Mouse (Mus musculus) embryonic facial prominence, embryonic 15.5 days (tissue): Measurements from ENCODE around the gene Mrpl23. TPM values are rescaled to one million over a fixed set of nuclear protein-coding genes. Genes with fewer than 3 reads are reported as not detected.

Source experiments
- ATAC-seq: fragments of 200-750 bp; cut with Nextera tagmentation; 2 replicates; pipeline ENCODE4 v1.8.0; 2017; ENCODE audit warnings: low read depth, moderate TSS enrichment; ENCODE audit not compliant: insufficient number of reproducible peaks, low FRiP score, low TSS enrichment
- H3K27ac ChIP-seq: fragments of 300-500 bp; sonication (generic); replicated peaks from 2 replicates; pipeline ENCODE4 v1.5.1; 2015; ENCODE audit warnings: mild to moderate bottlenecking, inconsistent platforms
- H3K27me3 ChIP-seq: fragments of 300-500 bp; sonication (generic); 2 replicates; pipeline ENCODE4 v1.6.1; 2015; ENCODE audit warnings: inconsistent platforms
- H3K36me3 ChIP-seq: fragments of 300-500 bp; sonication (generic); 2 replicates; pipeline ENCODE4 v1.6.1; 2015; ENCODE audit warnings: mild to moderate bottlenecking, inconsistent platforms
- H3K4me1 ChIP-seq: fragments of 300-500 bp; sonication (generic); 2 replicates; pipeline ENCODE4 v1.6.1; 2015; ENCODE audit warnings: inconsistent platforms
- H3K4me2 ChIP-seq: fragments of 300-500 bp; sonication (generic); replicated peaks from 2 replicates; pipeline ENCODE4 v1.6.1; 2015; ENCODE audit warnings: mild to moderate bottlenecking, inconsistent platforms
- H3K4me3 ChIP-seq: fragments of 300-500 bp; sonication (generic); replicated peaks from 2 replicates; pipeline ENCODE4 v1.5.1; 2015; ENCODE audit warnings: mild to moderate bottlenecking, inconsistent platforms
- H3K9ac ChIP-seq: fragments of 300-500 bp; sonication (generic); 2 replicates; pipeline ENCODE4 v1.6.1; 2015; ENCODE audit warnings: inconsistent platforms
- H3K9me3 ChIP-seq: fragments of 300-500 bp; sonication (generic); replicated peaks from 2 replicates; pipeline ENCODE4 v1.6.1; 2016; ENCODE audit warnings: inconsistent platforms
- WGBS: fragments of 180-500 bp; shearing (Covaris S2); methylation state at CpG from one replicate; pipeline ENCODE4 v1.1.7; 2015; 5-methylcytosine and 5-hydroxymethylcytosine counted together
- polyA plus RNA-seq: library from polyadenylated mRNA; unstranded; fragments of >200 nt; fragmentation: Nextera tagmentation; extraction: Ambion mirVana; gene quantifications from 2 replicates; pipeline ENCODE4 v1.2.1, GENCODE M21; 2015

The Mrpl23 gene
- polyA plus RNA-seq, 1 experiment from 2014 or later = 32.7 TPM

DNA sequence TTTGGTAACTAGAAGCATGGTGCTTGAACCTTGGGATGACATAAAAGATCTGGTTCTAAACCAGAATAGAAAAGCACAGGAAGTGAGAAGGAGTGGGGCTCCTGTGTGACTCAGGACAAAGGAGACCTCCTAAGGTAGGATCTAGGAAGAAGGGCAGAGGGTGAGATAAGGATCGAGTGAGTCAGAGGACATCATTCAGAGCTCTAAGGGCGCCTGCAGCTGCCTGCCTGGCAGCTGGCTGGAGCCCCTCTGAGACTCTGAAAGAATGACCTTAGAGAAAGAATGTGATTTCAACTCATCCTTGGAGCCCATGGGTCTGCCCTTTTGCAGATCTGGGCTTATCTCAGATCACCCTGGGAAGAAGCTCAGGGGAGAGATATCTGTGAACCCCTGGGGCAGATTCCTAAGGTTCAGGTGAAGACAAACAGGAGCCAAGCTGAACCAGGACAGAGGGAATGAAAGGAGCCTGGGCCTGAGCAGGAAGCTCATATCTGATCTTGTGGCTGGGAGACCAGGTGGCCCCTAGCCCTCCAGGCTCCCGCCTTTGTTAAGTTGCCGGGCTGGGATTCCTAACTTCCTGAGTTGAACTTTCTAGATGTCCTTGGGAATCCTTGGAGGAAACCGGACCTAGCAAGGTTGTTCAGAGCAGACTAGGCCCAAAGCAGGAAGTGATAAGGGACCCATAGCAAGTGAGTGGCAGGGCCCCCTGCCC lies 33.3 kb upstream of the Mrpl23 start:
- H3K36me3 ChIP-seq = no peaks in the 10 kb centered on the region
- 68% methylated on average over 5 of the region's 5 CpGs for WGBS
- no peak for ATAC-seq
- H3K4me2 ChIP-seq = no peak overlapping the region
- H3K9me3 ChIP-seq = no peaks in the 10 kb centered on the region
- no peaks in the 10 kb centered on the region for H3K27me3 ChIP-seq
- H3K4me3 ChIP-seq = no peak overlapping the region
- no peak overlapping the region for H3K9ac ChIP-seq
- H3K27ac ChIP-seq = peak overlapping the region; percentile 65; the same call in 1 of the 2 replicates
- H3K4me1 ChIP-seq = no peaks in the 10 kb centered on the region

DNA sequence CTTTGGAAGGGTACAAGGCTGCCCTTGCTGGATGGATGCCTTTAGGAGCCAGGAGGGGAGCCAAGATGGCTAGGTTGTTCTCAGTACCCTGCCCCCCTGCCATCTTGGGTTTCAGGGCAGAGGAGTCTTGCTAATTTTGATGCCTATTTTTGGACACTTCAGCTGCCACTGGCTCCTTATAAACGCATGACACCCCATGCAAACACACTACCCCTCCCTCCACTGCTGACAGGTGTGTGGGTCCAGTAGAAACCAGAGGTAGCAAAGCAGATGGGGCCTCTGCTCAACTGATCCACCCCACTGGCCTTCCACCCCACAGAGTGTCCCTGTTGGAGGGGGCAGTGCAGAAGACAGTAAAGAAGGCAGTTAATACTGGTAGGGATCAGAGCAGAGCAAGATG lies 32.5 kb upstream of the Mrpl23 start:
- Histone ChIP-seq H3K36me3 (no peaks in the 10 kb centered on the region), H3K9me3 (no peaks in the 10 kb centered on the region), H3K9ac (no peak overlapping the region), H3K4me1 (no peaks in the 10 kb centered on the region), H3K27me3 (no peaks in the 10 kb centered on the region), H3K27ac (peak overlapping the region; percentile 65; the same call in 1 of the 2 replicates), H3K4me2 (no peak overlapping the region), H3K4me3 (no peak overlapping the region)
- 74% methylated on average over 1 of the region's 1 CpGs for WGBS
- ATAC-seq = no peak

DNA sequence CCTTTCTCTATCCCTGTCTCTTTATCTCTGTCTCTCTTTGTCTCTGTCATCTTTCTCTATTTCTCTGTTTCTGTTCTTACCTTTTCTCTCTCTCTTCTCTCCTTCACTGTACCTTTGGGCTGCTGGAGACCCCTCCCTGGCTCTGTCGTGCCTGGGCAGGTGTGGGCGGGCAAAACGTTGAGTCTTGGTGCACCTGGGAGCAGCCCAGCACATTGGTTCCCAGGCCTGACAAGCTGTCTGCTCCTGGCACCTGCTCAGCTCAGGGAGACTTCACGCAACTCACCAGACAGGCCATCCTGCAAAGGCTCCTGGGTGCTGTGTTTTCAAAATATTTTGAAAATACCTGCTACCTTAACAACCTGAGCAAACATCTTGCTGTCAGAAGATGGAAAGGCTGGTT lies 29.3 kb upstream of the Mrpl23 start:
- 50% methylated on average over 4 of the region's 4 CpGs for WGBS
- H3K4me3 ChIP-seq = no peak overlapping the region
- H3K9me3 ChIP-seq = no peaks in the 10 kb centered on the region
- H3K9ac ChIP-seq = no peak overlapping the region
- no peak overlapping the region for H3K4me2 ChIP-seq
- no peak overlapping the region for H3K27ac ChIP-seq
- H3K27me3 ChIP-seq = no peaks in the 10 kb centered on the region
- H3K36me3 ChIP-seq = no peaks in the 10 kb centered on the region
- ATAC-seq = no peak
- peaks cover 27% of the 10 kb centered on the region for H3K4me1 ChIP-seq

DNA sequence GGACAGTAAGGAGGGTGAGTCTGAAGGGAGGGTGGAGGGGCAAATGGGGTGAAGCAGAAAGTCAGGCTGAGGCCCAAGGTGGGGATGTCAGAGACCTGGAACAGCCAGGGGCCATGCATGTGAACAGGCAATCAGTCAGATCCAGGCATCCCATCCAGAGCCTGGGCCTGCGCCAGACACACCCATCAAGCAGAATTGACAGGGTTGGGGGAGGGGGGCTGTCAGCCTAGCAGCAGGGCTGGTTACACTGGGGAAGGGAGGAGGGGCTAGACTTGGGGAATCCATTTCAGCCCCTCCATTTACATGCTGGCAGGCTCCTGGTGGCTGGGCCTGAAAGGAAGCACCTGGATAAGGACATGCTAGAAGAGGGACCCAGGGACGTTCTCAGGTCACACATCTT lies 26.5 kb upstream of the Mrpl23 start:
- Histone ChIP-seq H3K4me1 (peaks cover 46% of the 10 kb centered on the region), H3K9me3 (no peaks in the 10 kb centered on the region), H3K36me3 (no peaks in the 10 kb centered on the region), H3K4me2 (no peak overlapping the region), H3K4me3 (no peak overlapping the region), H3K27ac (peak overlapping the region; percentile 31; the same call in 1 of the 2 replicates), H3K27me3 (no peaks in the 10 kb centered on the region), H3K9ac (no peak overlapping the region)
- WGBS = 11% methylated on average over 2 of the region's 2 CpGs
- ATAC-seq = no peak

DNA sequence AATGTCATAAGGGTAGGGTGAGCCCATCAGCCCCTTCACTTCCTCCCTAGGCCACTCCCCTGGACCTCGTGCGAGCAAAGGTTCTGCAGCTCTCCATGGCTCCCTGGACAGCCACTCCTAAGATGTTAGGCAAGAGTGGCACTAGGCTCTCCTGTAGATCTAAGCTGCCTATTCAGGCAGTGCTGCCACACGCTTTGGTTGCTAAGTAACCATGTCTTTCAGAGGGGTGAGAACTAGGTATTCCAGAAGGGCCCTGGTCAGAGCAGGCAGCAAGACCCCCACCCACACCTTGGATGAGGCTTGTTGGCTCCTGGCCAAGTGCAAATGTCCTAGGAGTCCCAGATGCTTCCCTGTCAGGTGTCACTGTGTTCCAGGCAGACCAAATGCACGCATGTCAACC lies 26.0 kb upstream of the Mrpl23 start:
- Histone ChIP-seq H3K36me3 (no peaks in the 10 kb centered on the region), H3K9me3 (no peaks in the 10 kb centered on the region), H3K27me3 (no peaks in the 10 kb centered on the region), H3K27ac (peak overlapping the region; percentile 31; the same call in 1 of the 2 replicates), H3K9ac (no peak overlapping the region), H3K4me3 (no peak overlapping the region), H3K4me1 (peaks cover 50% of the 10 kb centered on the region), H3K4me2 (no peak overlapping the region)
- ATAC-seq = no peak
- 46% methylated on average over 4 of the region's 4 CpGs for WGBS

DNA sequence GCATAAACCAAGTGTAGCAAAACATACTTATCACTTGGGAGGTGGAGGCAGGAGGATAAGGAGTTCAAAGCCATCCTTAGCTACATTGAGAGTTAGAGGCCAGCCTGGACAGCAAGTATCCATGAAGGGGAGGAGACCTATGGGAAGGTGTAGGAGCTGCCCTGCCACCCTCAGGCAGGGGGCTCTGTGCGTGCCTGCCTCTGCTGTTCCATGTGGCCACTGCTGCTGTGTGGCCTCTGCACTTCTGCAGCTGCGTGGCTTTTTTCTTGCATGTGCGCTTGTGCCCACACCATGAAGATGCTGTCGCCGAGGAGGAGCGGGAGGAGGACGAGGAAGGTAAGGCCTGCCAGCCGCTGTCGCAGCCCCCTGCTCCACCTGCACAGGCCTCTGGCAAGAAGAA lies 25.0 kb upstream of the Mrpl23 start:
- no peak for ATAC-seq
- peaks cover 50% of the 10 kb centered on the region for H3K4me1 ChIP-seq
- no peak overlapping the region for H3K4me2 ChIP-seq
- H3K27me3 ChIP-seq = no peaks in the 10 kb centered on the region
- WGBS = 92% methylated on average over 9 of the region's 9 CpGs
- no peak overlapping the region for H3K9ac ChIP-seq
- H3K4me3 ChIP-seq = no peak overlapping the region
- H3K9me3 ChIP-seq = no peaks in the 10 kb centered on the region
- H3K27ac ChIP-seq = peak overlapping the region; percentile 98; the same call in 1 of the 2 replicates
- H3K36me3 ChIP-seq = no peaks in the 10 kb centered on the region

DNA sequence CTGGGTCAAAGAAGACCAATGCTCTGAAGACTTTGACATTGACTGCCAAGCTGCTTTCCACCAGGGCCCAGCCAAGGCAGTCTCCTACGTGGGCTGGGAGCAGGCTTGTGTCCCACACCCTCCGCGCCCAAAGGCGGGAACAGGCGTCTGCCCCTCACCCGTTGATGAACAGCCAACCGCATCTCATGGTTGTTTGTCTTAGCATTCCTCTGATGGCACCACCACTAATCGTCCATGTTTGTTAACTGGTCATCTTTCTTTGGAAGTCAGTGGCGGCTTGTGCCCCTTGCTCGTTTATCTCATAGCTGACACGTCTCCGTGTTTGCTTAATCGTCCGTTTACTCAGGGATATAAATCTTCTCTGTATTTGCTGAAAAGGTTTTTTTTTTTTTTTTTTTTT lies 23.0 kb upstream of the Mrpl23 start:
- Histone ChIP-seq H3K4me3 (no peak overlapping the region), H3K36me3 (no peaks in the 10 kb centered on the region), H3K9me3 (no peaks in the 10 kb centered on the region), H3K4me1 (peaks cover 52% of the 10 kb centered on the region), H3K9ac (no peak overlapping the region), H3K27ac (peak overlapping the region; percentile 98), H3K27me3 (no peaks in the 10 kb centered on the region), H3K4me2 (no peak overlapping the region)
- ATAC-seq = peak; percentile 17; the same call in 1 of the 2 replicates
- 20% methylated on average over 14 of the region's 14 CpGs for WGBS

DNA sequence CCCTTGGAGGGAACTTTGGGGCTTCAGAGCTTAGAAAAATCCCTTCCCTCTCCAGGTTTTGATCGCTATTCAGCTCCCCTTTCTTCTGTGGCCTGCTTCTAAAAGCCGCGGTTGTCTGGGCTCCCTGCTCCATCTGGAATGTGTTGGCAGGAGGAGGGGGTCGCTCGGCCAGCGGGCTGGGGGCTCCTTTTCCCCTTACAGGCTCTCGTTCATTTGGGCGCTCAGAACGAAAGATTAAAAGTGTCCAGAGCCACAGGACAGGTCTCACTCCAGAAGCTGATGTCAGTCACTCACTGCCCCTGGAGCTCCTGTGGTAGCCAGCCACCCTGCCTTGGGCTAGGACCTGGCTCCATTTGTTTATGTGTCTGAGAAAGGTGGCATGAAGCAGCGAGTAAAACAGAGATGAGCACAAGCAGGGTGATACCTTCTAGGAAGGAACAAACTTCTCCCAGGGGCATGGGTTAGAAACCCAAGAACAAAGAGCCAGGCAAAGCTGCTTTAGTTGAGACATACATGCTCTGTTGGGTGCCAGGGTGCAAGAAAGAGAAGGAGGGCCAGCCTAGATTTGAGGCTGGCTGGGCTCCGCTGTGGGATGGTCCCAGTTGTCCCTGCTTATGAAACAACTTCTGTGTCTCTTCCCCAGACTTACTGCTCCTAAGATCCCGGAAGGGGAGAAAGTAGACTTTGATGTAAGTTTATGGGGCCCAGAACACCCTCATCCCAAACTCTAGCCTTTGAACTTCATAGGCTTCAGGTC lies 22.3 kb upstream of the Mrpl23 start:
- Histone ChIP-seq H3K4me2 (no peak overlapping the region), H3K4me3 (no peak overlapping the region), H3K9me3 (no peaks in the 10 kb centered on the region), H3K9ac (no peak overlapping the region), H3K27me3 (no peaks in the 10 kb centered on the region), H3K4me1 (peaks cover 57% of the 10 kb centered on the region), H3K36me3 (no peaks in the 10 kb centered on the region), H3K27ac (peak overlapping the region; percentile 98)
- ATAC-seq = peak; percentile 67
- WGBS = 10% methylated on average over 12 of the region's 12 CpGs

DNA sequence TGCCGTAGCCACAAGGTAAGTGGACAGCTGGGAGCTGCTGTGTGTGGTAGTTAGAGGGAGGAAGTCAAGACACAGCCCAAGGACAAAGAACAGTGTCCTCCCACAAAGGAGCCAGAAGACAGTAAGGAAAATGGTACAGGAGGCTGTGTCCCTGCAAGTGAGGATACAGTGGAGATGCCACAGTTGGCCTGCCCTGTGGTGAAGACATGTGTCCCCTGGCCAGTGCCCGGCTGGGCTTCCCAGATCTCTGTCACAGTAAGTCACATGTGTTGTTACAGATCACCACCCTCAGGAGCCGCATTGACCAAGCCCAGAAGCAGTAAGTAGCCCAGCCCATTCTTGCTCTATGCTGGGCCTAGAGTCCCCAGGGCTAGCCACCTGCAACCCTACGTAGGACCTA lies 18.4 kb upstream of the Mrpl23 start:
- no peak overlapping the region for H3K9ac ChIP-seq
- 82% methylated on average over 4 of the region's 4 CpGs for WGBS
- H3K4me3 ChIP-seq = no peak overlapping the region
- no peak overlapping the region for H3K4me2 ChIP-seq
- H3K36me3 ChIP-seq = no peaks in the 10 kb centered on the region
- no peak for ATAC-seq
- peaks cover 45% of the 10 kb centered on the region for H3K4me1 ChIP-seq
- H3K27me3 ChIP-seq = no peaks in the 10 kb centered on the region
- H3K27ac ChIP-seq = peak overlapping the region; percentile 94; the same call in 1 of the 2 replicates
- H3K9me3 ChIP-seq = no peaks in the 10 kb centered on the region

DNA sequence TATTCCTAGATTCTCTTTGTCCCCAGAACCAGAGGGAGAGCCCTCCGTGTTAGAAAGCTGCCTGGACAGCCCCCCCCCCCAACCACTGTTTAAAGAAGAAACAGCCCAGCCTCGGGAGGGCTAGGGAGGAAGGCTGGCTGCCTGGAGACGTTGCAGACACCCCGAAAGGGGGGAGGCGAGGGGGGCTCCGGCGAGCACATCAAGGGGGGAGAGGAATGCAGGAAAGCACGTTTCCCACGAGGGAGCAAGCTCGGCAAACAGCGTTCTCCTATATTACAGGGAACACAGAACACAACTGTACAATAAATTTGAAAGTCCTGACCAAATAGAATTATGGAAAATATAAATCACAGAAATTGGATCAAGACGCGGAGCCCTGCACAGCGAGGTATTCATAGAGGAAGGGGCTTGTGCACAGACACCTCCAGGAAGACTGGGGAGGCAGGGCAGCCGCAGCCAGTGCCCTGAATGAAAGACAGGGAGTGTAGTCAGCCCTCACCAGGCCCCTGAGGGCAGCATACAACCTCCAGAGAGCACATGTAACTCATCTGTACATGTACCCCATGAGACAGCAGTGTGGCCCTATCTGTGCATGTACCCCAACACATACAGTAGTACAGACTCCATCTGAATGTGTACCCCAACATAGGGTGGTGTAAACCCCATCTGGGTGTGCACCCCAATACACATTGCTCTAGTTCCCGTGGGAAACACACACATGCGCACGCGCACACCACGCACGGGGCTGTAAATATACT lies 16.1 kb upstream of the Mrpl23 start:
- 25% methylated on average over 21 of the region's 21 CpGs for WGBS
- no peaks in the 10 kb centered on the region for H3K36me3 ChIP-seq
- H3K4me3 ChIP-seq = no peak overlapping the region
- peaks cover 27% of the 10 kb centered on the region for H3K4me1 ChIP-seq
- H3K9ac ChIP-seq = no peak overlapping the region
- peak overlapping the region; percentile 28; the same call in 1 of the 2 replicates for H3K4me2 ChIP-seq
- H3K9me3 ChIP-seq = no peaks in the 10 kb centered on the region
- peak; percentile 89 for ATAC-seq
- peak overlapping the region; percentile 94 for H3K27ac ChIP-seq
- H3K27me3 ChIP-seq = no peaks in the 10 kb centered on the region

DNA sequence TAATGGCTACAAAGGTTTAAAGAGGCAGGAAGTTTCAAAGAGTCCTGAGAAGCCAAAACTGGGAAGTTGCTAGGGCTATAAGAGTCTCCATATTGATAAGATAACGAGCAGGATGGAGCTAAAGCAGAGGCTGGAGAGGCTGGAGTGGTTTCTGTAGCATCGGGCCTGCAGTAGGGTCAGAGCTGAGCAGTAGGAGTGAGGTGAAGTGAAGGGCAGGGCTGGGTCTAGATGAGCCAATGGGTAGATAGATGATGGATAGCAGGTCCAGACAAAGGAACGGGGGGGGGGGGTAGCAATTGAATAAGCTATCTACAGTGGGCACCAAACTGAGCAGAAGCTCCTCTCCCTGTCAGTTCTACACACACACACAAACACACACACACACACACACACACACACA lies 15.0 kb upstream of the Mrpl23 start:
- H3K4me2 ChIP-seq = no peak overlapping the region
- no peaks in the 10 kb centered on the region for H3K27me3 ChIP-seq
- no peak overlapping the region for H3K9ac ChIP-seq
- ATAC-seq = no peak
- WGBS = 78% methylated on average over 3 of the region's 3 CpGs
- no peak overlapping the region for H3K4me3 ChIP-seq
- peaks cover 33% of the 10 kb centered on the region for H3K4me1 ChIP-seq
- no peaks in the 10 kb centered on the region for H3K36me3 ChIP-seq
- H3K9me3 ChIP-seq = no peaks in the 10 kb centered on the region
- H3K27ac ChIP-seq = peak overlapping the region; percentile 94
